Mouse (Mus musculus): ENCODE data around the gene Ccdc134. TPM values are rescaled to one million over a fixed set of nuclear protein-coding genes. Genes with fewer than 3 reads are reported as not detected.

The Ccdc134 gene
- total and polyA plus RNA-seq, 3 experiments = 17.5 to 19.7 TPM; not detected in 1

DNA sequence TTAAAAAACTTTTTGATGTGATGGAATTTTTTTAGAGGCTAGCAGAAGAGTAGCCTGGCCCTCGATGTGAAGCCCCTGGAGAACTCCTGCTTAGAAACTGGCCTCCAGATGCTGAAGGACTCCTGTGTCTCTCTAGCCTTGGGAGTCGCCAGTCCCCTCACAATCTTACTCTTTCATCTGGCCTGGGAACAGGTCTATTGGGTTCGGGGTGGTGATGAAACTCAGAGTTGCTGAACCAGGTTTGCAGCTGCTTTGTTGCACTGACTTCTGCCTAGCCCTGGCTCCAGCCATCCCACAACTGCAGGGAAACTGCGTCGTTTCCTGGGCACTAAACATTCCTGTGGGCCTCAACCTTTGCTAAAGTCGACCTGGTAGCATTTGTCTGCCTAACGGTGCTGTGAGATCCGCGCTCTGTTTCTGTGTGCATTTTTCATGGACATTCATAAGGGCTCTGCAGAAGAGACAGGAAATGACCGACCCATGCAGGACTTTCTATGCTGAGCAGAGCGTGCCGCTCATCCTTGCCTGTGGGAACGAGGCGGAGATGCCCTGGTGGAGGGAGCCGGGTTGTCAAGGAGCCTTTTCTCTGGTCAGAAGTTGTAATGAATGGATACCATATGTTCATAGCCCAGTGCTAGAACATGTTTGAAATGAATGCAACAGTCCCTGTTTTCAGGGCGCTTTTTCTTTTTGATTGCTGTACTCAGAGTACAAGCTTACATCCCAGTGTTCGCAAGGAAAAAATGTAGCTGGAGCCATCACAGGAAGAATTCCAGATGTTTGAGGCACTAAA is 30.7 kb downstream of the Ccdc134 start:
- H3K36me3 ChIP-seq (ENCODE audit: control insufficient read depth in 1 of 2, insufficient read depth in 2 of 2, low read length in 2 of 2) = peaks cover 2 to 16% of the 10 kb centered on the region in 2 experiments
- no peak overlapping the region for H3K4me3 ChIP-seq (ENCODE audit: control insufficient read depth in 1 of 2, insufficient read depth in 1 of 2, low read depth in 2 of 2, low read length in 2 of 2)
- TF ChIP-seq CHD1 (IDR thresholded peaks at IDR 0.05; ENCODE audit: low read depth, low read length) (no peak), MYC (IDR thresholded peaks at IDR 0.05; ENCODE audit: low read depth, low read length) (no peak), ZKSCAN1 (IDR thresholded peaks at IDR 0.05; ENCODE audit: low read depth, low read length) (no peak), TBP (IDR thresholded peaks at IDR 0.05; ENCODE audit: low read depth, low read length) (no peak), USF1 (IDR thresholded peaks at IDR 0.05; ENCODE audit: low read depth, low read length) (no peak)
- no peaks in the 10 kb centered on the region for H3K9me3 ChIP-seq (replicated peaks; ENCODE audit: insufficient read depth, low read length)
- peaks cover 3 to 17% of the 10 kb centered on the region in 2 experiments for H3K4me1 ChIP-seq (ENCODE audit: control insufficient read depth in 1 of 2, insufficient read depth in 2 of 2, low read length in 2 of 2)
- DNase-seq (ENCODE audit: low read depth, low spot score) = no peak
- H3K79me2 ChIP-seq (ENCODE audit: control insufficient read depth, insufficient read depth, low read length, poor library complexity) = peaks cover 33% of the 10 kb centered on the region
- H3K9ac ChIP-seq (ENCODE audit: control insufficient read depth, low read depth, low read length, poor library complexity, severe bottlenecking) = no peak overlapping the region
- H3K27me3 ChIP-seq (ENCODE audit: control insufficient read depth in 1 of 2, insufficient read depth in 2 of 2, low read length in 2 of 2) = no peaks in the 10 kb centered on the region
- no peak overlapping the region for H3K27ac ChIP-seq (ENCODE audit: control insufficient read depth, low read depth, low read length)

DNA sequence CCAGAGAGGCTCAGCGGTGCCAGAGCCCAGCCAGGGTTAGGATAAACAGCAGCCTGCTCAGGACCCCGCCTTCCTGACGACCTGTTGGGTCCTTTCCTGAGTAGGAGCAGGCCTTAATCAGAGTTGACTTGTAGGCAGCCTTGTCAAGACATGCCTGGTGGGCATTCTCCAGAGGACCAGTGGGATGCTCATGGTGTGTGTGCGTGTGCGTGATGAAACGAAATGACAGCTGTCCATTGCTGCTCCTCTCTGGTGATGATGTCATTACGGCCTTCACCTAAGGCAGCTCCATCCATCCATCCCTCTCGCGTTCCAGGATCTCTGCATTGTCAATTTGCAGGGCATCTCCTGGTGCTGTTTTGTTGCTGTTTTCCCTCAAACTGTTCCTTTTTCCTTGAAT is 31.7 kb downstream of the Ccdc134 start:
- DNase-seq (ENCODE audit: low read depth, low spot score) = no peak
- Histone ChIP-seq H3K9ac (ENCODE audit: control insufficient read depth, low read depth, low read length, poor library complexity, severe bottlenecking) (no peak overlapping the region), H3K36me3 (ENCODE audit: control insufficient read depth in 1 of 2, insufficient read depth in 2 of 2, low read length in 2 of 2) (peaks cover 2 to 24% of the 10 kb centered on the region in 2 experiments), H3K4me1 (ENCODE audit: control insufficient read depth in 1 of 2, insufficient read depth in 2 of 2, low read length in 2 of 2) (peaks cover 7 to 26% of the 10 kb centered on the region in 2 experiments), H3K27me3 (ENCODE audit: control insufficient read depth in 1 of 2, insufficient read depth in 2 of 2, low read length in 2 of 2) (no peaks in the 10 kb centered on the region), H3K79me2 (ENCODE audit: control insufficient read depth, insufficient read depth, low read length, poor library complexity) (peaks cover 25% of the 10 kb centered on the region), H3K4me3 (ENCODE audit: control insufficient read depth in 1 of 2, insufficient read depth in 1 of 2, low read depth in 2 of 2, low read length in 2 of 2) (no peak overlapping the region), H3K9me3 (replicated peaks; ENCODE audit: insufficient read depth, low read length) (no peaks in the 10 kb centered on the region), H3K27ac (ENCODE audit: control insufficient read depth, low read depth, low read length) (no peak overlapping the region)
- TF ChIP-seq SMC3 (IDR thresholded peaks at IDR 0.05; ENCODE audit: low read depth, low read length) (no peak), NELFE (IDR thresholded peaks at IDR 0.05; ENCODE audit: low read depth, low read length) (no peak), RCOR1 (IDR thresholded peaks at IDR 0.05; ENCODE audit: low read depth, low read length) (no peak), BHLHE40 (IDR thresholded peaks at IDR 0.05; ENCODE audit: borderline replicate concordance, low read depth, low read length) (no peak), CHD1 (IDR thresholded peaks at IDR 0.05; ENCODE audit: low read depth, low read length) (no peak), POLR2A (IDR thresholded peaks at IDR 0.05; ENCODE audit: control insufficient read depth in 1 of 2, insufficient read depth in 1 of 2, low read depth in 1 of 2, low read length in 2 of 2, poor library complexity in 1 of 2) (no peak), MAZ (IDR thresholded peaks at IDR 0.05; ENCODE audit: low read depth, low read length) (no peak), E2F4 (IDR thresholded peaks at IDR 0.05; ENCODE audit: borderline replicate concordance, low read depth, low read length) (no peak), POLR2AphosphoS5 (IDR thresholded peaks at IDR 0.05; ENCODE audit: borderline replicate concordance, low read depth, low read length) (no peak), NRF1 (IDR thresholded peaks at IDR 0.05; ENCODE audit: insufficient read depth, low read depth, low read length, poor library complexity, severe bottlenecking) (no peak), ZMIZ1 (IDR thresholded peaks at IDR 0.05; ENCODE audit: low read depth, low read length) (no peak), USF2 (IDR thresholded peaks at IDR 0.05; ENCODE audit: borderline replicate concordance in 1 of 2, insufficient read depth in 1 of 2, low read depth in 1 of 2, low read length in 2 of 2) (no peak), ZC3H11A (IDR thresholded peaks at IDR 0.05; ENCODE audit: low read depth, low read length) (no peak), TCF12 (IDR thresholded peaks at IDR 0.05; ENCODE audit: low read depth, low read length) (no peak), POLR2AphosphoS2 (IDR thresholded peaks at IDR 0.05; ENCODE audit: low read length) (no peak), MYC (IDR thresholded peaks at IDR 0.05; ENCODE audit: low read depth, low read length) (no peak)
